Mouse (Mus musculus) spleen, embryonic (tissue): ENCODE measurements around the gene Pole4.
"Not testable (repeated sequence)": the region's sequence is repeated elsewhere in the genome, so short reads cannot be mapped to it uniquely, and the experiment has no call there.

Source experiments
- CTCF ChIA-PET: fragments of 350-600 bp; sonication (Branson Sonifier 250); formaldehyde crosslinking; loops from one replicate; lab custom pipeline; 2022; lab: Charles Lee

The Pole4 gene

GRCm38 (mm10) chr6:82625331-82625730, 79.8 kb downstream of the Pole4 start:
- CTCF ChIA-PET, result not testable (repeated sequence)

GRCm38 (mm10) chr6:82613201-82613600, 92.0 kb downstream of the Pole4 start:
- CTCF ChIA-PET, result no interaction called here

GRCm38 (mm10) chr6:82611049-82611448, 94.1 kb downstream of the Pole4 start:
- CTCF ChIA-PET, result no interaction called here

- CTCF ChIA-PET, result no interaction called here
These were observed 95.7 kb downstream of the Pole4 start for GRCm38 (mm10) chr6:82609339-82609926.

- CTCF ChIA-PET, result no interaction called here
These were observed 96.4 kb downstream of the Pole4 start for GRCm38 (mm10) chr6:82608756-82609155.

- CTCF ChIA-PET, result no interaction called here
These were observed 100.4 kb downstream of the Pole4 start for GRCm38 (mm10) chr6:82604791-82605190.

- CTCF ChIA-PET, result no interaction called here
These were observed 101.5 kb downstream of the Pole4 start for GRCm38 (mm10) chr6:82603665-82604064.

- CTCF ChIA-PET, result no interaction called here
These were observed 101.9 kb downstream of the Pole4 start for GRCm38 (mm10) chr6:82603228-82603627.

- CTCF ChIA-PET, result no interaction called here
These were observed 109.6 kb downstream of the Pole4 start for GRCm38 (mm10) chr6:82595461-82596090.

GRCm38 (mm10) chr6:82589387-82589786, 115.8 kb downstream of the Pole4 start:
- CTCF ChIA-PET, result no interaction called here

GRCm38 (mm10) chr6:82585396-82585795, 119.8 kb downstream of the Pole4 start:
- CTCF ChIA-PET, result no interaction called here

- CTCF ChIA-PET, result interaction anchor here (0.6 kb wide), 1 partner anchor 93 kb away, joined by 3 read pairs; no protein-coding TSS in a partner anchor
These were observed 129.7 kb downstream of the Pole4 start for GRCm38 (mm10) chr6:82575445-82575844.
